Mouse (Mus musculus) WW6 (cell line): ENCODE results near the gene Gnb4.

Source experiments
- DNase-seq: peaks from one replicate; pipeline ENCODE4 v3.0.0-alpha.2; 2013; ENCODE audit warnings: low read depth, low spot score

Gnb4 gene

GRCm38 (mm10) chr3:32616331-32617052 lies at the start of gene Gnb4:
Gene Gnb4 (minus strand): TSS chr3:32616585.
- peak; percentile 33 for DNase-seq

- no peak for DNase-seq
These were observed 45.2 kb upstream of the Gnb4 start for GRCm38 (mm10) chr3:32661556-32661930.

GRCm38 (mm10) chr3:32660831-32661555 lies 44.6 kb upstream of the Gnb4 start:
- DNase-seq = no peak

GRCm38 (mm10) chr3:32660276-32660675 lies 43.9 kb upstream of the Gnb4 start:
- no peak for DNase-seq

GRCm38 (mm10) chr3:32659506-32659905 lies 43.1 kb upstream of the Gnb4 start:
- DNase-seq = no peak

- no peak for DNase-seq
These were observed 42.4 kb upstream of the Gnb4 start for GRCm38 (mm10) chr3:32658821-32659220.

GRCm38 (mm10) chr3:32658401-32658800 lies 42.0 kb upstream of the Gnb4 start:
- DNase-seq = no peak

- no peak for DNase-seq
These were observed 40.1 kb upstream of the Gnb4 start for GRCm38 (mm10) chr3:32656398-32656994.

- DNase-seq = no peak
These were observed 39.6 kb upstream of the Gnb4 start for GRCm38 (mm10) chr3:32655994-32656393.

- DNase-seq = no peak
These were observed 36.4 kb upstream of the Gnb4 start for GRCm38 (mm10) chr3:32652739-32653138.

GRCm38 (mm10) chr3:32649284-32649683 lies 32.9 kb upstream of the Gnb4 start:
- DNase-seq = no peak

GRCm38 (mm10) chr3:32646918-32647317 lies 30.5 kb upstream of the Gnb4 start:
- DNase-seq = no peak

GRCm38 (mm10) chr3:32644751-32645150 lies 28.4 kb upstream of the Gnb4 start:
- DNase-seq = no peak

GRCm38 (mm10) chr3:32642116-32642515 lies 25.7 kb upstream of the Gnb4 start:
- no peak for DNase-seq

GRCm38 (mm10) chr3:32638240-32638639 lies 21.9 kb upstream of the Gnb4 start:
- DNase-seq = no peak

GRCm38 (mm10) chr3:32632760-32633264 lies 16.4 kb upstream of the Gnb4 start:
- DNase-seq = no peak

- no peak for DNase-seq
These were observed 13.8 kb upstream of the Gnb4 start for GRCm38 (mm10) chr3:32630210-32630609.

- DNase-seq = no peak
These were observed 11.8 kb upstream of the Gnb4 start for GRCm38 (mm10) chr3:32628141-32628540.

GRCm38 (mm10) chr3:32622106-32622505 lies 5.7 kb upstream of the Gnb4 start:
- DNase-seq = no peak

GRCm38 (mm10) chr3:32621658-32622057 lies 5.3 kb upstream of the Gnb4 start:
- no peak for DNase-seq

- no peak for DNase-seq
These were observed 763 bp upstream of the Gnb4 start for GRCm38 (mm10) chr3:32617053-32617642.

- DNase-seq = no peak
These were observed 417 bp downstream of the Gnb4 start for GRCm38 (mm10) chr3:32616006-32616330.
